Mouse (Mus musculus) midbrain, embryonic 16.5 days (tissue): ENCODE measurements around the gene Uba2. TPM values are rescaled to one million over a fixed set of nuclear protein-coding genes. Genes with fewer than 3 reads are reported as not detected.
"Not testable (repeated sequence)": the region's sequence is repeated elsewhere in the genome, so short reads cannot be mapped to it uniquely, and the experiment has no call there.

Experiments used
- ATAC-seq: fragments of 200-750 bp; cut with Nextera tagmentation; 2 replicates; pipeline ENCODE4 v1.8.0; 2017; ENCODE audit warnings: moderate TSS enrichment
- H3K27ac ChIP-seq: fragments of 300-500 bp; sonication (generic); 2 replicates; pipeline ENCODE4 v1.5.1; 2014; ENCODE audit warnings: mild to moderate bottlenecking, low read length, mixed read lengths
- H3K27me3 ChIP-seq: fragments of 300-500 bp; sonication (generic); 2 replicates; pipeline ENCODE4 v1.6.1; 2014; ENCODE audit warnings: low read depth, low read length, mixed read lengths; ENCODE audit not compliant: control insufficient read depth, insufficient read depth
- H3K36me3 ChIP-seq: fragments of 300-500 bp; sonication (generic); 2 replicates; pipeline ENCODE4 v1.6.1; 2014; ENCODE audit warnings: mild to moderate bottlenecking, low read length, moderate library complexity, mixed read lengths; ENCODE audit not compliant: control insufficient read depth, insufficient read depth
- H3K4me1 ChIP-seq: fragments of 300-500 bp; sonication (generic); 2 replicates; pipeline ENCODE4 v1.6.1; 2014; ENCODE audit warnings: mild to moderate bottlenecking, low read length, mixed read lengths; ENCODE audit not compliant: control insufficient read depth, insufficient read depth
- H3K4me2 ChIP-seq: fragments of 300-500 bp; sonication (generic); 2 replicates; pipeline ENCODE4 v1.6.1; 2014; ENCODE audit warnings: mild to moderate bottlenecking, low read length, mixed read lengths
- H3K4me3 ChIP-seq: fragments of 300-500 bp; sonication (generic); 2 replicates; pipeline ENCODE4 v1.5.1; 2014; ENCODE audit warnings: low read depth, mild to moderate bottlenecking, low read length, moderate library complexity, mixed read lengths
- H3K9ac ChIP-seq: fragments of 300-500 bp; sonication (generic); 2 replicates; pipeline ENCODE4 v1.6.1; 2014; ENCODE audit warnings: low read depth, low read length, mixed read lengths
- H3K9me3 ChIP-seq: fragments of 300-500 bp; sonication (generic); replicated peaks from 2 replicates; pipeline ENCODE4 v1.6.1; 2014; ENCODE audit warnings: mild to moderate bottlenecking, low read length, mixed read lengths; ENCODE audit not compliant: control insufficient read depth, poor library complexity, severe bottlenecking
- WGBS: fragments of 180-500 bp; shearing (Covaris S2); extraction: QIAGEN DNeasy Blood & Tissue Kit; methylation state at CpG from one replicate; pipeline ENCODE4 v1.1.7; 2014; 5-methylcytosine and 5-hydroxymethylcytosine counted together
- polyA plus RNA-seq: library from polyadenylated mRNA; unstranded; fragments of >200 nt; fragmentation: Nextera tagmentation; extraction: Ambion mirVana; gene quantifications from 2 replicates; pipeline ENCODE4 v1.2.1, GENCODE M21; 2015

The Uba2 gene
- polyA plus RNA-seq, 1 experiment from 2014 or later: 163 TPM

GRCm38 (mm10) chr7:34122987-34123720 is 46.2 kb downstream of the Uba2 start:
- no peak overlapping the region for H3K27ac ChIP-seq
- ATAC-seq: peak; percentile 76
- H3K9me3 ChIP-seq: no peaks in the 10 kb centered on the region
- H3K4me2 ChIP-seq: no peak overlapping the region
- H3K4me1 ChIP-seq: no peaks in the 10 kb centered on the region
- H3K36me3 ChIP-seq: no peaks in the 10 kb centered on the region; the same call in 1 of the 2 replicates
- 79% methylated on average over 6 of the region's 6 CpGs for WGBS
- H3K9ac ChIP-seq: no peak overlapping the region
- no peaks in the 10 kb centered on the region for H3K27me3 ChIP-seq
- H3K4me3 ChIP-seq: no peak overlapping the region

GRCm38 (mm10) chr7:34120636-34121035 is 48.8 kb downstream of the Uba2 start:
- not testable (repeated sequence) for H3K27ac ChIP-seq, H3K4me1 ChIP-seq, H3K4me2 ChIP-seq, ATAC-seq, H3K36me3 ChIP-seq, H3K9me3 ChIP-seq, H3K9ac ChIP-seq, H3K27me3 ChIP-seq, H3K4me3 ChIP-seq
- WGBS: 77% methylated on average over 1 of the region's 1 CpGs

- WGBS: 72% methylated on average over 3 of the region's 3 CpGs
- no peak for ATAC-seq
- H3K9me3 ChIP-seq: no peaks in the 10 kb centered on the region
- no peak overlapping the region for H3K9ac ChIP-seq
- H3K4me1 ChIP-seq: no peaks in the 10 kb centered on the region
- no peak overlapping the region for H3K27ac ChIP-seq
- H3K36me3 ChIP-seq: peaks cover 13% of the 10 kb centered on the region
- H3K4me3 ChIP-seq: no peak overlapping the region
- H3K4me2 ChIP-seq: no peak overlapping the region
- no peaks in the 10 kb centered on the region for H3K27me3 ChIP-seq
These were observed 52.8 kb downstream of the Uba2 start for GRCm38 (mm10) chr7:34116601-34117000.

- H3K9me3 ChIP-seq: no peaks in the 10 kb centered on the region
- H3K9ac ChIP-seq: no peak overlapping the region
- H3K4me2 ChIP-seq: no peak overlapping the region
- H3K36me3 ChIP-seq: peaks cover 8% of the 10 kb centered on the region; the same call in 1 of the 2 replicates
- H3K4me3 ChIP-seq: no peak overlapping the region
- no peaks in the 10 kb centered on the region for H3K27me3 ChIP-seq
- no peaks in the 10 kb centered on the region for H3K4me1 ChIP-seq
- WGBS: 68% methylated on average over 5 of the region's 5 CpGs
- no peak for ATAC-seq
- no peak overlapping the region for H3K27ac ChIP-seq
These were observed 60.2 kb downstream of the Uba2 start for GRCm38 (mm10) chr7:34109190-34109589.

- Histone ChIP-seq H3K27me3 (no peaks in the 10 kb centered on the region), H3K9ac (no peak overlapping the region), H3K9me3 (no peaks in the 10 kb centered on the region; the same call in 1 of the 2 replicates), H3K4me3 (no peak overlapping the region), H3K36me3 (no peaks in the 10 kb centered on the region), H3K27ac (no peak overlapping the region), H3K4me1 (no peaks in the 10 kb centered on the region), H3K4me2 (no peak overlapping the region)
- ATAC-seq: no peak
These were observed 68.1 kb downstream of the Uba2 start for GRCm38 (mm10) chr7:34101276-34101675.

GRCm38 (mm10) chr7:34100002-34100401 is 69.4 kb downstream of the Uba2 start:
- Histone ChIP-seq H3K4me3 (no peak overlapping the region), H3K36me3 (no peaks in the 10 kb centered on the region), H3K27me3 (no peaks in the 10 kb centered on the region), H3K4me2 (no peak overlapping the region), H3K9me3 (no peaks in the 10 kb centered on the region; the same call in 1 of the 2 replicates), H3K9ac (no peak overlapping the region), H3K4me1 (no peaks in the 10 kb centered on the region), H3K27ac (no peak overlapping the region)
- no peak for ATAC-seq
- 73% methylated on average over 2 of the region's 2 CpGs for WGBS

- Histone ChIP-seq H3K27ac (no peak within 1 kb of the TSS), H3K4me3 (no peak within 1 kb of the TSS), H3K9ac (no peak within 1 kb of the TSS), H3K9me3 (no peaks in the 10 kb centered on the region; the same call in 1 of the 2 replicates), H3K27me3 (no peaks in the 10 kb centered on the region), H3K4me1 (no peaks in the 10 kb centered on the region), H3K36me3 (no peaks in the 10 kb centered on the region), H3K4me2 (no peak within 1 kb of the TSS)
- ATAC-seq: no peak
- 75% methylated on average over 3 of the region's 3 CpGs for WGBS
These were observed 74.4 kb downstream of the Uba2 start, which contains the start of gene Scgb1b30 for GRCm38 (mm10) chr7:34094911-34095481. Gene Scgb1b30 (plus strand): TSS chr7:34095431.

Other genes with a start within 250 kb of the Uba2 start
- gene Scgb2b26, start 224.6 kb downstream of the Uba2 start, polyA plus RNA-seq: not detected in 2 replicates
- gene Scgb2b27, start 155.7 kb downstream of the Uba2 start, polyA plus RNA-seq: not detected in 2 replicates
- gene Scgb1b27, start 148.1 kb downstream of the Uba2 start, polyA plus RNA-seq: not detected in 2 replicates
- gene Scgb1b30, start 74.2 kb downstream of the Uba2 start, polyA plus RNA-seq: not detected in 2 replicates
- gene Wtip, start 36.3 kb downstream of the Uba2 start, polyA plus RNA-seq: 2.4 and 3.8 TPM in 2 replicates
- 76.9 and 84.3 TPM in 2 replicates for gene Pdcd2l, start 27.1 kb upstream of the Uba2 start, polyA plus RNA-seq
- gene Gpi1, start 60.7 kb upstream of the Uba2 start, polyA plus RNA-seq: 272 and 297 TPM in 2 replicates
- not detected in 2 replicates for gene Gm6096, start 81.4 kb upstream of the Uba2 start, polyA plus RNA-seq
- gene 4931406P16Rik, start 144.0 kb upstream of the Uba2 start, polyA plus RNA-seq: 34.0 and 37.8 TPM in 2 replicates
- 55.1 and 64.5 TPM in 2 replicates for gene Lsm14a, start 223.7 kb upstream of the Uba2 start, polyA plus RNA-seq